Mouse (Mus musculus) urinary bladder, adult 18-20 months (tissue): ENCODE measurements at regions not wholly inside any gene's neighbourhood (a gene's known extent, or its start where the extent isn't known, plus 50 kb on each side); places are given as distances from the start of the nearest gene placed in this dataset.

Source experiments
- DNase-seq, 2 experiments: peaks; one replicate each; pipeline ENCODE4 v3.0.0; 2022; ENCODE audit warnings: low spot score in 2 of 2, mixed read lengths in 2 of 2

DNA sequence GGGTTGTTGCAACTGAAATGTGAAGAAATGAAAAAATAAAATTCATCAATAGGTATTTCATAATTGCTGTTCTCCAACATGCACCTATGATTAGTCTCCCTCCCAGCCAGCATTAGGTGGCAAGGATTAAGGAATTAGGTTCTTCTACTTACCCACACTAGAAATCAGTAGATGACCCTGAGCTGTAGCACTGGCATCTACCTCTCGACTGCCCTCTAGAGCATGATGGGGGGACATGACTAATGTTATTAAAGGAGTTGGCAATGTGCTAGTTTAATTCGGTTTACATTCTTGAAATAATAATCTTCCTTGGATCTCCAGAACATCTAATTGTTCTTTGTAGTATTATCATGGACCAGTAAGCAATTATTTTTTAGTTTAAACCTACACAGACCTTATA lies 370.9 kb downstream of the Dcdc2c start:
- no peak for DNase-seq

DNA sequence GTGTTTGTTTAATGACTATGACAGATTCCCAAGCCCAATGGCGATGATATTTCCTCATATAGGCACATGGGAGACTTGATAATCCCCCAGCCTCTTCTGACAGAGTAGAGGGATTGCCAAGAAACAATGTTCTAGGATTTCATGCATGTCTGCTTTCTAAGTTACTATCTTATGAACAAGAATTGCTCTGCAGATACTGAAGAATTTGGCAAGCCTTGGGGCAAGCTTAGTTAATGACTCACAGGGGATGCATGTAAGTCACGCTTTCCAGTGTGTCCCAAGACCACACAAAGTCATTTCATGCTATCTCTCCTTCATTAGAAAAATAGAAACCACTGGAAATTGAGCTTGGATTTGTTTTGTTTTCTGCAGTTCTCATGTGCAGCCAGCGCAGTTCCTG lies 376.2 kb downstream of the Dcdc2c start:
- DNase-seq: no peak

DNA sequence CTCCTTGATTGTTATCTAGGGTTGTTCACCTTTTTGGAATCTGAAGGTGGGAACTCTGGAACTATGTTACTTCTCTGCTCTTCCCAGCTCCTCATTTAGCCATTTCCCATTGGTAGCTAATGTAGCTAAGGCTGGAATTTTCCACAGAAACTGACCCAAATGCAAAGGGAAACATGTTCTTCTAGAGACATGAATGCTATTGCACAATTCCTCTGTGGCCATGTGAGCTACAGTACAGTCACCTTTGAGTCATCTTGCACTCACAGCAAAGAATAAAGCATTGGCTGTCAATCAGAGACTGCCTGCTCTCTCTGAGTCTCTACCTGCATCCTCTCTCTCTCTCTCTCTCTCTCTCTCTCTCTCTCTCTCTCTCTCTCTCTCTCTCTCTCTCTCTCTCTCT lies 378.1 kb downstream of the Dcdc2c start:
- DNase-seq: peak in 1 of 2 experiments; percentile 2

DNA sequence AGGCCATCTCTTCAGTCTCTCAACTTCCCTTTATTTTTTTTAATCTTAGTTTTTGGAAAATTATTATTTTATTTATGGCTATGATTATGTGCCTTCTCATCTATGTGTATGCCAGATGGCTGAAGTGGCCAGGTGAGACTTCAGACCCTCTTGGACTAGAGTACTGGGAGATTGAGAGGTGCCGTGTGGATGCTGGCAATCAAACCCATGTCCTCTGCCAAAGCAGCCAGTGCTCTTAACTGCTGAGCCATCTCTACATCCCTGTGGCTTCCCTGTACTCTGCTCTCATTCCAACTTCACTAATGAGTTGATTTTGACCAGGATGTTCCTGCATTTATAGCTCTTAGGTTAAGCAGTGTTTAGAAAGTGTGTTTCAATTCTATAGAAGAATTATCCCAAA lies 393.4 kb downstream of the Dcdc2c start:
- no peak for DNase-seq

DNA sequence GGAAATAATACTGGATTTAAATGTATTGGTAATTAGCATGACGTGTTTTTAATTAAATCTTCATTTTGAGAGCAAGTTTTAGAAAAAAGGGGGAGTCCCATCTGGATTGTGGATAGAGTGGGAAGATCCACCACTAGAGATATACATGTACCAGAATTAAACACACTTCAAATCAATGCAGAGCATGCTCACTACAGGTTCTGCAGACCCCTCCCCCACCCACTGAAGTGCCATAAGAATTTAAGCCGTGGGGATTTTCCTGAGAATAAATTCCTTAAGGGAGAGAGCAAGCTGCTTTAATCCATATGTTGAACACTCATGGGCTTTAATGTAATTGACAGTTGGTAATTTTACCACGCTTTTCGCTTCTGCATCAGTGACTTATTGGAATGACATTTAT lies 401.4 kb downstream of the Dcdc2c start:
- DNase-seq: no peak

DNA sequence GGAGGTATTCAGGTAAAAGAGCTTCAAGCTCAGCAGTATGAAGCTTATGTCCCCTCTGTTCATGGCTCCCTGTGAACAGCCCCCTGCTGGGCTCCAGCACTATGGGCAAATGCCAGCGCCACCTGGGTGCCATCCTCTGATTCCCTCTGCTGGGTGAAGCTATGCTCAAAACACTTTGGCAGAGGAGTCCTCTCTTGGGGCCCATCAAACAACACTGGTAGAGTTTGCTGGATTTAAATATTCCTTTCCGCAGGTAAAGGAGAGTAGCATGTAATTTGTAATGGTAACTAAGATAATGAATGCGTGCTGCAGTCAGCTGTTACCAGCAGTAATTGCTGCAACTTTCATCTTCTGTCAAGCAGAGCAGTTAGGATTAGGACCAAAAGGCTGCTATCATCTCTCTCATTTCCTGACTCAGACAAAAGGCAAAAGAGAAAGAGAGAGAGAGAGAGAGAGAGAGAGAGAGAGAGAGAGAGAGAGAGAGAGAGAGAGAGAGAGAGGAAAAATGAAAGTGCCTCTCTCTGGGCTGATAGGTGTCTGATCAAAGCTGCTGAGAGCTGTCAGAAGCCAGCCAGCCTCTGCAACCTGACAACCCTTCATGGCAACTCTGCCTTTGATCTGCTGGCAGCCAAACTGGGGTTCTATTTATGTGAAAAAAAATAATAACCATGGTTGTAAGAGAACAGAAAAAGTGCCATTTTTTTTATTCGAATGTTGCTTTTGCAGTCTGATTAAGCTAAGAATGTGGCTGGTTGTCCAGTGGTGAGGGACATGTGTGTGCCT lies 416.2 kb downstream of the Dcdc2c start:
- no peak for DNase-seq

DNA sequence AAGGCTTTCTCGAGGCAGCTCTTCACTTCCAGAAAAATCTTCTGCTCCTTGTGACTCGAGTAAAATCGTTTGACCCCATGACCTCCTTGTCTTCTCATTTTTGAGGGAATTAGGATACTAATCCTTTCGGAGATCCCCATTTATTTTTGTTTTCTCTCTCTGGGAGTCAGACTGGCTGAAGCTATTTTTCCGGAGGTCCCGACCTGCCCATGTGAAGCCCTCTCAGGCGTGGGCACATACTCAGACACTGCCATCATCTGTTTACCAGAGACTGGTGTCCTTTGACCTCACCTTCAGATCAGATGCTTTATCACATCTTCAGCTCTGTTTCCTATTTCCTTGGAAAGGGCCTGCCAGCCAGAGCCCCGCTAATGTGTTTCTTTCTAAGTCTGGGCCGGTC lies 429.4 kb downstream of the Dcdc2c start:
- no peak for DNase-seq

DNA sequence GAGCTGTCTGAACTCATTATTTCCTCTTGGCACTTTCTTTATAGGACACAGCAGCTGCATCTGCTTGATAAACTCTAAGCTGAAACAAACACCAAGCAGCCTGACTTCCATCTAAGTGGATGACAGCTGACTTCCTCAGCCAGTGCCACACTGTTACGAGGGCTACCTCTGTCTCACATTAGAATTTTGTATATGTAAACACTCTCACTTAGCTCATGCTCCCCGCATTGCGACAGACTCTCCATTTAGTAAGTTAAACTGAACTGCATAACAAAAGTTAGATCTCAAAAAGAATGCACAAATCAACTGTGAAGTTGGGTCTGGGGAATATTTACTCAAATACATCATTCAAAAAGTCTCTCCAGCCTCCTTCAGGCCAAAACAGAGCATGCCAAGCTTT lies 432.1 kb downstream of the Dcdc2c start:
- no peak for DNase-seq

DNA sequence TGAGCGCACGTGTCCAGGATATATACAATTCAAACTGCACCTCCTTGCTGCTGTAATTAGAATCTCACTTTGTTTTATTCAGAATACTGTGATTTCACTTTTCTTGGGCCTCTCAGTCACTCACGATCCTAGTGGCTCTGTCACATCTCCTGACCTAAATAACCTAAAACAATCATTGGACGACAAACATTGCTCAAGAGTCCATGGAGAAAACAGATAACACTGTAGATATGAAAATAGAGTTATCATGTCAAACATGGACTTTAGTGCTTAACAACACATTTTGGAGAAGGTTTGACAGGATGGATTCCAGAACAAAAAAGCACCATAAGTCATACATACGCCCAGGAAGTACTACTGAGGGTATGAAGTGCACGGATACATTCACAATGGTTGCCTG lies 461.5 kb downstream of the Dcdc2c start:
- no peak for DNase-seq

DNA sequence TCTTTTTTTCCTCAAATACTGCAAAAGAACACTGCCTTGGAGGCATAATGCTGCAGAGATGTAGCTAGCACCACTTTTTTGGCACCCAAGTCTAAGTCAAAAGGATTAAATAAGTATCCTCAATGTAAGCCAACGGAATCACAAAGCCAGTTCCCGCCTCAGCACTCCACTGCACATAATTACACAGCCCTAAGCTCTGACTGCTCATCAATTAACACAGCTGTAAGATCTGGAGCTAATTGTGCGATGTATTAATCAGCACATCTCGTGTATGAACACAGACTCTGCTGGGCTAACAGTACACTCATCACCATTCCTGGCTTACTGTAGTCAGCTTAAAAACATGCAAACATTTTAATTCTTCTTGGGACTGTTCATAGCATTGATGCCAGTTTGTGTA lies 466.7 kb downstream of the Dcdc2c start:
- no peak for DNase-seq

DNA sequence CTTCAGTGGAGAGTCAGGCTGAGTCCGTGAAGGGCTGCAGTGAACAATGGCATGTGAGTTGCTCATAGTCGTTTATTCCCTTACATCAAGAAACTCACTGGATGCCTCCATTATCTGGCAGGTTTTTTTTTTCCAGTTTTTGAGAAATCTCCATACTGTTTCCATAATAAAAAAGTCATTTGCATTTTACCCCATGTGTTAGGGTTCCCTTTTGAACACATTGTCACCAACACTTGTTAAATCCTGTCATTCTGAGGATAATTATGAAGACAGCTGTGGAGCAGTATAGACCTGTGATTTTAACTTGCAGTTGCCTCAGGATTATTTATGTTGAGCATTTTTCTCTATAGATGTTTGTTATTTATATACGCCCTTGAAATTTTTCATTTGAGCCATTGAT lies 475.6 kb downstream of the Dcdc2c start:
- DNase-seq: no peak

DNA sequence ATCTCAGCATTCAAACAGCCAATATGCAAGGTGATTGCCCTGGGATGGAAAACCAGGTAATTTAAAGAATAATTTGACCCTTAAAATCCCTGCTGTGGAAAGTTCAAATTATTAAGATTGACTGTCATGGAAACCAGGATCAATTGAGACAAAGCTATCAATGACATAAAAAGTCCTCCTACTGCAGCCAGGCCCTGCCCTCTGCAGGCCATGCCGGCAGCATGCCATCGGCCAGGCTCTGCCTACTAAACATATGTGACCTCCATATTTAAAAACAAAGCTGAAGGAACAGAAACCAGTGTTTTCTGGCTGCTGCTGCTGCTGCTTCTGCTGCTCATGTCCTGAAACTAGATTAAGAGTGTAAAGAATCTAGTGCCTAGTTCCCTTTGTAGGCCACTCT lies 483.6 kb downstream of the Dcdc2c start:
- DNase-seq: no peak

DNA sequence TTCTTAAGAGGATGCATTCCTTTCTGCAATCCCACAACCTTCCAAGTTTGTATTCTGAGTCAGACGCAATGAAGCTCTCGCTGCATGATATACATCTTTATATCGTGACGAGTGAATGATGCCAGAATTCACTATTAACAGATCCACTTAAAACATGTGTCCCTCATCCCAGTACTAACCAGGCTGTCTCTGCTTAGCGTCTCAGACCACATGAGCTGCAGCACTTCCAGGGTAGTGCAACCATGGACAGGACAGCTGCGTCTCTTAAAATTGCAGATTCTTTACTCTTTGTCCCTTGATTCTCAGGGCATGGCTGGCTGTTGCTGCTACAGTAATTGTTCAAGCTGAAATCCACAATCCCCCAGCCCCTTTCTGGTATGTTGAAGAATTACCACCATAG lies 491.9 kb downstream of the Dcdc2c start:
- no peak for DNase-seq

DNA sequence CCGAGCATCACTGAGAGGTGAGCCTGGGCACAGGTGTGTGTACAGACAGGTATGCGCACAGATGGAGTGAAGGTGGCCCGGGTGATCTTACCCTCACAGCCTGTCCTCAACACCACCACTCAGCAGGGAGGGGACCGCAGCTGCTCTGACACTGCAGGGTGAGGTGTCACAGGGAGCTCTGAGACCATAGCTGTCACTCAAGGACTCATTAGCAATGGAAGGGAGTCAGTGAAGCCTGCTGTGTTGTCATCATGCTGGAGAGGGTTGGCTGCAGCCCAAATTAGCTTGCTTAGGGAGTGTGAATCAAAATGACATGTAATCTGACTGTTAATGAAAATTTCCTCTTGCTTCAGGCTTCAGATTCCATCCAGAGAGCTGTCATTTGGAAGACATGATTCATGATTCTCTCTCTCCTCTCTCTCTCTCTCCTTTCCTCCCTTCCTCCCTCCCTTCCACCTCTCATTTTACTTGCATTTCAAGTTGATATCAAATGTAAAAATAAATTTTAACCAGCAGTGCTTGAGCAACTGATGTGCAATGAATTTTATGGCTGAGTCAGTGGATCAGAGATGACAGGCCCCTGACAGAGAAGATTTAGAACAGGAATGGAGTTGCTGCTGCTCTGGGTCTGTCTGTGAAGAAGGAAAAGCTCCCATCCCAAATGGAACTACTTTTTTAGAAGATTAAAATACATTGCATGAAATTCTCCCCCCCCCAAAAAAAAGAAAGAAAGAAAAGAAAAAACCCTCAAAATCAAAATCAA lies 496.5 kb downstream of the Dcdc2c start:
- no peak for DNase-seq

DNA sequence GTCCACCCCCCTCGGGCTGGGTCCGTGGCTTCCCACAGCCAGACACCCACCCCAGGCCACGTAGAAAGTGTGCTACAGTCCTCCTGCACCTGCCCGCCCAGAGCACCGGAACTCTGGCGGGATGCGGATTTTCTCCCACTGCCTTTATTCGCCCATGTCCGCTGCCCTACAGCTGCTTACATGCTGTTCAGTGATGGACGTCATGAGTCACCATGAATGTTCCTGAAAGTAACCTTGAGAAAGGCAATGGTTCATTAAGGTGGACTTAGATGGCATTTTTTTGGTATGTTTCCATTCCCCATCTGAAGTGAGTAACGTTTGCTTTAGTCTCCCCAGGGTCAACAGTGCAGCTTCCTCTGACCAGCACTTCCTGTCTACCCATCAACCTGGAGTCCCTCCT lies 497.8 kb downstream of the Dcdc2c start:
- DNase-seq: no peak

DNA sequence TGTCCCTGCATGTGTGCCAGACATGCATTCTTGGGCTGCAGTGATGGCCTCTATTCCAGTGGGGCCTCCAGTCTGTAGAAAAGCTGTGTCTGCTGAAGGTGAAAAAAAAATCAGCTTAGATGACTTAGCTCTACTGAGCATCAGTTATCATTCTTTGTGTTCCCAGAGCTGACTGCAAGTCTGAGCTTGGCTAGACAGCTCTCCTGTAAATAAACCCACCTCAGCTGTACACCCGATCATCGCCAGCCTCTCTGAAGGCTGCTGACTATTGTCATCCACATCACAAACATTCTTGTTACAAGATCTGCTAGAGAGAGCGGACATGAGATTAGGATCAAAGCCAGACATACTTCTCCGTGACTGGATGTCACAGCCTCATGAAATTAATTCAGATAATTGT lies 504.2 kb downstream of the Dcdc2c start:
- DNase-seq: no peak

DNA sequence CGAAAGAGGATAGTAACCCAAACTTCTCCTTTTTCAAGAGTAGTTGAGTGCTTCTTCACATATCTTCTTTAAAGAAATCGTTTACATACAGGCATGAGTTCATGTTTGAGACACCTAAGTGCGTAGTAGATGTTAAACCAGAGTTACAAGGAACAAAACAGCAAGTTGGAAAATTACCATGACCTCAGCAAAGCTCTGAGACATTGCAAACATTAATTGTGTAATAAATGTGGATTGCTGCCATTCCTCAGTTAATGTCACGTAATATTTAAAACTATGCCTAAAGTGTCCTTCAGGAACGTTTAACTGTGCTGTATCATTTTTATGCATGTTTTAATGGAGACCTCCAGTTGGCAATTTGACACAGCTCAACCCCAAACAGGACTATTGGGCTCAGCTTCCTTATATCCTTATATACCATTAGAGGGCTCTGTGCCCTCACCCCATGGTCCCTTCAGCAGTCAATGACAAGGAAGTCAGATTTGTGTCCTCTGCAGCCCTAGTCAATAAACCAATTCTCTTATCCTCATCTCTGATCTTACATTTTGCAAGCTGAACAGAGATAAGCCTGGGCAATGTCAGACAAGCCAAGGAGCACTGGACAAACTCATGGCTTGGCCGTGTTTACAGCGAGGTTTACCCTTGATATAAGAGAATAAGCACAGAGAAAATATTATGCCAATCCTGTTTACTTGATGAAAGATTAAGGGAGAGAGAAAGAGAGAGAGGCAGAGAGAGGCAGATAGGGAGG lies 513.9 kb downstream of the Dcdc2c start:
- DNase-seq: peak in 1 of 2 experiments; percentile 26

DNA sequence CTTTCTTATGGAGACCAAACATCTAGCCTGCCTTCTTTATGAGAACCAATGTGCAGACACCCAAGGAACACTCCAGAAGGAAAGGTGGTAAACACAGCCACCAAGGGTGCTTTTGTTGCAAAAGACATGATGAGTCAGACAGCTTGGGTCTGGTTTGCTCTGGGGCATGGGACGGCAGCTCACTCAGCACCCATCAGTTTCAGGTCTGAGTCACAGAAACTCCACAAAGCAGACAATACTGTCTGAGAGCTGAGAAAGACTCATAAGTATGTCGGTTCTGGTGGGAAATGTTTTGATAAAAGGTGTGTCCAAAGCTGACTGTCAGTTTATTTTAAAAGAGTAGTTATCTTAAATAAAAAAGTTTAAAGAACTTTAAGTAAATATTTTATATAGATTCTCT lies 553.0 kb downstream of the Dcdc2c start:
- DNase-seq: no peak

DNA sequence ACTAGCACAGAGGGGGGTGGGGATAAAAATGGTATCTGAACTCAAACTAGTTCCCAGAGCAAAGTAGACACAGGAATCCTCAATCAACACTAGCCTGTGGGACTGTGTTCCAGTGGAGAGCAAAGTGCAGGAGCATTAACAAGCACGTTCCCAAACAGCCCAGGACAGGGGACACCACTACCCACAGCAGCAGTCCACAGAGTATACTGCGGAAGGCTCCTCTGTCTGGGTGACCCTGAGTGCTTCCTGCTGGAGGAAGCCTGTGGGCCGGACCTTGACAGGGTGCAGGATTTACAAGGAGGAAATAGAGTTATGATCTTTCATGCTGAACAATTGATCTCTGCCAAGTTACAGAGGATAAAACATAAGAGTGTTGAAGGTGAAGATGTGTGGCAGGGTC lies 560.0 kb downstream of the Dcdc2c start:
- no peak for DNase-seq

DNA sequence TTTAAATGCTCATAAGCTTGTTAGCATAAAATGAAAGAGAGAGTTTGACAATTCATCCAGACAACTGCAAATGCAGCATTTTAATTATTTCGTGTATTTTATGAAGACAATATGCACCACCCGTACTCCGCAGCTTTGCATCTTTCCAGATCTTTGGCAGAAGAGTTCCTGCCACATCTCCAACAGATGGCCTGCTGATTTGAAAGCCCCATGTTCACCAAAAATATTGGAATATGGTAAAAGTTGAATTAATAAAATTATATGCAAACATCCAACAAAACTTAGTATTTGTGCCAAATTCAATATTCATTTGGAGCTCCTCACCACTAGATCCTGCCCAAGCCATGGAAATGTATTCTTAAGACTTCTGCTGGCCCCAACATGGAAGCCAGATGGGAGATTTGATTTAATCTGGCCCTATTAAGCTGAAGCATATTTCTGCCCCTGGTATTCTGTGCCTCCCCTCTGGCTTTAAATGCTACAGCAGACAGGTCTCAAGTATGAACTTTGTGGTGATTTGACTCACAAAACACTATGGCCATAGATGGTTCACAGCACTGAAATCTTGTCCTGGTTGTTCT lies 567.8 kb downstream of the Dcdc2c start:
- no peak for DNase-seq

DNA sequence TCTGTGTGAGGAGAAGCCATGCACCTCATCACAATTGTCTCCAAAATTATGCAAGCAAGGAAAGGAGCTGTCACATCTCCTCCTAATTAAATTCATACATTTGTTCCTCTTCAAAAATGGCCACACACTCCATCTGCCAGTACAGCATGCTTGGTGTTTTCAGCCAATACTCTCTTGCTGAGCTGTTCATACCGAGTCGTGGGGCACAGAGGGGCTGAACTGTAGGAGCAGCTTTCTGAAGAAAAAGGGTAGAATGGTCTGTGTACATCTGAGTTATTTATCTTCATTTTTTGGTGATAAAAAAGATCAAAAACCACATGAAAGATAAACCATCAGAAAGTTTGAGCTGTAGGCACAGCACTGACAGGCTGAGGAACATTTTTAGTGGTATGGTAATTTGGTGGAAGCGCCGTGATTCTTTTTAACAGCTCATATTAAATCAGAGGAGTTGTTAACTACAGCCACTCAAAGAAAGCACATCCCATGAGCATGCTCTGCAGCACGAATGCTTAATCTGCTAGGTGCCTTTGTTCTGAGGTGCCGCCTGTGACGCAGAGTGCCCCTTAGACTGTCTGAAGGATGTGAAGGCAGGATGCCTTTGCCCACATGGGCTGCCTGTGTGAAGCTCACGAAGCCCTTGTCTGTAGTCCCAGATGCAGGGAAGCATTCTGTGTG lies 573.8 kb downstream of the Dcdc2c start:
- no peak for DNase-seq
